Mouse (Mus musculus): ENCODE measurements around the gene Mcur1.

DNA sequence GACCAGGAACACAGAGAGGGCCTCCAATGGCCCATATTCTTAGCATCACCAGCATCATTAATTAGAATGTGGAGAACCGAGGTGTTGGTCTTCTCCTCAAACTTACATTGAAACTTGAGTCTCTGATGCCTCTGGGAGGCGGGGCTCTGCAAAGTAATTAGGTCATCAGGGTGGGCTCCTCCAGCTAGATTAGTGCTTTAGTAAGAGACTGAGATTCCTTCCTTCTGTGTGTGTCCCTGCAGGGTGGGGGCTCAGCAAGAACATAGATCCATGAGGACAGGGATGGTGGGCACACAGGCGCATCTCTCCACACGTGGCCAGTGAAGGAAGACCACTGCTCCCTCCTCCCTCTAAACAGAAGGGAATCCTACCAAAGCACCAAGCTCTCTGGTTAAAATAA lies 26.0 kb downstream of the Mcur1 start:
- no peak for TF ChIP-seq HCFC1 (IDR thresholded peaks at IDR 0.05; ENCODE audit: borderline replicate concordance, insufficient read depth, low read length)
- no peak for TF ChIP-seq ZC3H11A (IDR thresholded peaks at IDR 0.05; ENCODE audit: borderline replicate concordance, low read depth, low read length)

Measured in ES-E14 (cell line).